Mouse (Mus musculus) adrenal gland, adult 18-20 months (tissue): Measurements from ENCODE around the gene Ptprn2. TPM values are rescaled to one million over a fixed set of nuclear protein-coding genes. Genes with fewer than 3 reads are reported as not detected.

Experiments
- DNase-seq, 2 experiments: peaks; one replicate each; pipeline ENCODE4 v3.0.0; 2021 to 2022; ENCODE audit warnings: low spot score in 2 of 2
- total RNA-seq, 2 experiments: library from RNA; stranded (reverse); gene quantifications; 1 replicate in 1 of 2; 2 replicates in 1 of 2; pipeline ENCODE4 v1.2.3; 2021

The Ptprn2 gene
- total RNA-seq, 2 experiments from 2014 or later, result 19.0 to 21.7 TPM

DNA sequence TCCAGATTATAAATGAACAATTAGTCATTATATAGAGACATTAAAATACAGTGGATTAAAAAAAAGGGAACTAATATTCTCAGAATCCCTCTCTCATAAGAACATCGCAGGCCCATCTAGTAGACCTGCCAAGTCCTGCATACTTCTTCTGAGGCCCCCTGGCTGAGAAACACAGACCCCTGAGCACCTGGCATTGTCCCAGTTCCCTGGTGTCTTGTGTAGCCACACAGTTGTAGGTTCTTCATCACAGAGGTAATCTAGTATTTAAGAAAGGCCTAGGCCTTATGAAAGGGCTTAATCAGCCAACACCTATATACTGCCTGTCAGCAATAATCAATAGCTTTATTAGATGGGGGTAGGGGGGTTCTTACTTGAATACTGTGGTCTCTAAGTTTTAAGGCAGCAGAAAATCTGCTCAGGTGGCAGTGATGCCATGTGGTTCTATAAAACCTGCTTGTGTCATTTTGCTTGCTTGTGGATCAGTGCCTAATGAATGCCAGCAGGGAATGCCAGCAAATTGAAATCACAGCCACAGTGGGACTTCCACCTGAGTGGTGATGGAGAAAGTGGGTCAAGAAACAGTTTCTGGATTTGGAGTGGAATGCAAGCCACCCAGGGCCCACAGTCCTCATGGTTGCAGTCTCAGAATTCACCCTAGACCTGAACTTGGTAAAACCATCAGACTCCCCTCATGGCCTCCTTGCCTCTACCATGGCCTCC is 388.5 kb downstream of the Ptprn2 start:
- DNase-seq, result no peak

DNA sequence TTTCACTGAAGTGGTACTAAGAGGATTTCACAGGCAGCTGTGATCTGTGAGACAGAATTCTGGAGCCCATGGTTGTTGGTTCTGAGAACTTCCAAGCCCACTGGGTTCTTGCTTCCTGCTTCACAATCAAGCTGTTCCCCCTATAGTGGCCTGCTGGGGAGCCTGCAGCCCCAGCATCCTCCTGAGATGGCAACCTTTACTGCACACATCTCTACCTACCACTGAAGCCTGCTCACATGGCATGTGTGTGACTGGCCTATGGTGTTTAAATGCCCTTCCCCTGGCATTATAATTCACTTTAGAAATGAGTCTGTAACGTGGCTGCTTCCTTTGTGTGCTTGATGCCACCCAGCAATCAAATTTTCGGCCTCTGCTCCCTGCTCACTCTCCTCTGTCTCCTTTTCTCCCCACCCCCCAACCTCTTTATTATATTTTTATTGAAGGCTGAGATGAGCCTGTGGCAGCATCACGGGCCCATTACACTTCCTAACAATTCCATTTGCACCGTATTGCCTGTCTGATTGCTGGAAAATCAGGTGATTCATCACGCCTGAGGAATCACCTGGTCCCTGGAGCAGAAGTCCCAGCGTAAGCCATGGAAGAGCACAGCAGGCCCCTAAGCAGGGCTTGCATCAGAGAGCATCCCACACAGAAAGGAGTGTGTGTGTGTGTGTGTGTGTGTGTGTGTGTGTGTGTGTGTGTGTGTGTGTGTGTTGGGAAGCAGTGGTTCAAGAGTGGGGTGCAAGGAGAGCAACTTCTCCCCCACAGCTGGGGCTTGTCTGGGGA is 402.2 kb downstream of the Ptprn2 start:
- DNase-seq, result no peak

DNA sequence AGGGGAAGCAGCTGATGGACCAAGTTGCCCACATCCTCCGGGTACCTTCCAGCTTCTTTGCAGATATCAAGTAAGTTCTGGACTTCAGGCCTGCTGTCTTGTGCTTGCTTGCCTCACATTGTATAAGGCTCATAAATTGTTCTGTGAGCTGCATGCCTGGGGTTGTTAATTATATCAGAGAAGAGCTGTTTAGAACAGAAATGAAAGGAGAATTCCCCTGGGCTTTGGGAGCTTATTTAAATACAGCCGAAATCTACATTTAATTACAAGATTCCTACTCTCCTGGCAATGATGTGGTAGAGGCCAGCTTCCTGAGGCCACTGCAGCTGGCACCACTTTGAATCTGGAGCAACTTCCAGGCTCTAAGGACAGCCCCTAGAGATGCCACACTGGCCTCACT is 403.3 kb downstream of the Ptprn2 start:
- DNase-seq, result no peak

DNA sequence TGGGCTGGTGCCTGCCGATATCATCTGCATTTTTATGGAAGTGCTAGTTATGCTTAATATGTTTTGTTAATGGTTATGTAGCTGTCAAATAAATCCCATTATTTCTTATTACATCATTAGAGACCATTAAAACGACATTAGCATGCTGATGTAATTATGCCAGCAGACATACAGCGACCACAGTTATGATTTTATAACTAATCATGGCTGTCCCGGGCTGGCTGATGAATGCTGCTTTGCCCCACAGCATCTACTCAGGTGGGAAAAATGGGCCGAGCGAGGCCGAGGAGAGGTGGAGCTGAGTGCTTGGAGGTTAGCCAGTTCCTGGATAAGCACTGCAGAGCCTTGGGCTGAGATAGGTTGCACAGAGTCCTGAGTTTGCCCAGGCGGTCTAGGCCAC is 407.1 kb downstream of the Ptprn2 start:
- no peak for DNase-seq

DNA sequence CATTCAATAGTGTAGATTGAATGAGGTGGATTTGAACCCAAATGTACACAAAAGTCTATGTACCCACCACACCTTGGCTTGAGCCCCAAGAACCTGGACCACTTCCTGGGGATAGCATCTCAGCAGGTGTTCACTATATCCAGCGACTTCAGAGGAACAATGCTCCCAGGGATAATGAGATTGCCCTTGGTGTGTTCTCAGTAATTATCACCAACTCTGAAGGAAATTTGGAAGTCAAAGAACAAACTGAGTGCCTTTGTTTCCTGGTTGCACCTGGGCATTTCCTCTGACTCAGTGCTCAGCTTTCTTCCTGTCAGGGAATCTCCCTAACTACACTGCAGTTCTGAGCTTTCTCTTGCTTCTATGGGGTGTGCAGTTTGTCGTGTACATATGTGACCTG is 411.1 kb downstream of the Ptprn2 start:
- DNase-seq, result no peak

DNA sequence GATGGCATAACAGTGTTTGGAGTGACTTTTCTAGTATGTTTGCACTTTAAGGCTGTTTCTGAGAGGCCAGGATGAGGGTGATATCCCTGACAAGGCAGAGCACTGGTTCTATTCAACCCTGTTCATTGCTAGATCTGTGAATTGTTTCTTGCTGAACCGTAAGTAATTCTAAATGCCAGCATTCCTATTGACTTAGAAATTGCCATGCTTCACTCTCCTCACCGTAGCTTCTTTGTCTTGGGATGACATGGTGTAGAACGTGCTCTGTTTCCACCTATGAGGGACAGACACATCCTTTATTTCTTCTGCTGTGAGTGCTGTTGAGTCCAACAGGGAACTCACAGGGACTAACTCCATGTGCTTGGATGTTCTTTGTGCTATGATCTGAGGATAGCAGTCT is 416.3 kb downstream of the Ptprn2 start:
- DNase-seq, result no peak

DNA sequence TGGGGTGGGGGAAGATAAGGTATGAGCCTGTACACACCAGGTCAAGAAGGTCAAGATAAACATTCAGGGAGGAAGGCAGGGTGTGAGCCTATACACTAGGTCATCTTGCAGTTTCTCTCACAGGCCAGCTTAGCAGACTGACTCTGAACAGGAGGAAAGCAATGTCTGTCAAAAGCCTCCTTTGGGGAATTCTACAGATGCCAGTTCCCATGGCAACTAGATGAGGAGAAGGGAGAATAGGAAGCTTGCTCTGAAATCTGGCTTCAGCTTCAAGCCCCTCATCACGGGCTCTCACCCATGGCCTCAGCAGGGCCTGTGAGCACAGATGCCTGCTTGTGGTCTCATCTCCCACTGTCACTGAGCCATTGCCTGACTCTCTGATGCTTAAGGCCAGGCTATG is 421.9 kb downstream of the Ptprn2 start:
- DNase-seq, result no peak

DNA sequence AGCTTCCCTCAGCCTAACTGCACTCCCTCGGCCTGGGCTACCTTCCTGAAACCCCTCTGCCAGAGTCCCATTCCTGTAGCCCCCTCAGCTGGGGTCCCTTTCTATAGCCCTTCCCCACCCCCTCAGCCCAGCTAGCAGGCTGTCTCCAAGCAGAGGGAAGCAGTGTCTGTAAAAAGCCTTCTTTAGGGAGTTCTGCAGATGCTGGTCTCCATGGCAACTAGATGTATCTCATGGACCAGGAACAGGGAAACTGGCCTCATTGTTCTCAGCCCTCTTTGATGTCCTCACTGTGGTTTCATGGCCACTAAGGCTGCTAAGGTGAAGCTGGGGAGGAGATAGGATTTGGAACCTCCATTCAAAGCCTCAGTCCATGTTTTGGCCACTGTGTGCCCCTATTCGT is 423.1 kb downstream of the Ptprn2 start:
- no peak for DNase-seq

DNA sequence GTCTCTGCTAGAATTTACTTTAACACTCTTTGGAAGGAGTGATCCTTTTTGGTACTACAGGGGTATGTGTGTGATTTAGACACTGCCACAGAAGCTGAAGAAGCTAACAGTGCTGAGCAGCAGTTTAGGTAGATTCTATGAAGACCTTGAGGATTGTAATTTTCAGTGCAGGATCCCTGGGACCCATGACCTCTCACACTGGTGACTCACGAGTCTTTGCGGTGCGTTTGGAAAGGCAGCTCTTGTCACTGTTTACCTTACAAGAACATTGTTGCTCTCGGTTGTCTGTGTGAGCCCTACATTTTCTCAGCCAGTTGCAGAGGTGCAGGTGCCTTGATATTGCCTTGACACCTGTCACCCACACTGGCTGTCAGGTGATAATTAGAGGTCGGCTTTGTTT is 431.3 kb downstream of the Ptprn2 start:
- DNase-seq, result no peak

DNA sequence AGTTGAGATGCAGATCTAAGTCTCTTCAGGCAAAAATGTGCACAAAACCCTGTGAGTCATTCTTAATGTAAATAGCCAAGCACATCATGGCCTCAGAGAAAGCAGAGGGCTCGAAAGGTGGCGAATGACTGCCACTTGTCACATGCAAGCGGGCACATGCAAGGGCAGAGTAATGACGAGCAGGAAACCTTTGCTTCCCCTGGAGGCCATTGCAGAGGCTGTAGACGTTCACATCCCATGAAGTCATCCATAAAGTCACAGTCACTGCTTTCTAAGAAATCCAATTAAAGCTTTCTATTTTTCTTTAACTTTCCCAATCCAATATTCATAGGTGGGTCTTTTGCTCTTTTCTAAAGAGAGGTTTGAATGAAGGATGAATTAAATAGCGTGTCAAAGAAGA is 433.7 kb downstream of the Ptprn2 start:
- DNase-seq, result no peak

DNA sequence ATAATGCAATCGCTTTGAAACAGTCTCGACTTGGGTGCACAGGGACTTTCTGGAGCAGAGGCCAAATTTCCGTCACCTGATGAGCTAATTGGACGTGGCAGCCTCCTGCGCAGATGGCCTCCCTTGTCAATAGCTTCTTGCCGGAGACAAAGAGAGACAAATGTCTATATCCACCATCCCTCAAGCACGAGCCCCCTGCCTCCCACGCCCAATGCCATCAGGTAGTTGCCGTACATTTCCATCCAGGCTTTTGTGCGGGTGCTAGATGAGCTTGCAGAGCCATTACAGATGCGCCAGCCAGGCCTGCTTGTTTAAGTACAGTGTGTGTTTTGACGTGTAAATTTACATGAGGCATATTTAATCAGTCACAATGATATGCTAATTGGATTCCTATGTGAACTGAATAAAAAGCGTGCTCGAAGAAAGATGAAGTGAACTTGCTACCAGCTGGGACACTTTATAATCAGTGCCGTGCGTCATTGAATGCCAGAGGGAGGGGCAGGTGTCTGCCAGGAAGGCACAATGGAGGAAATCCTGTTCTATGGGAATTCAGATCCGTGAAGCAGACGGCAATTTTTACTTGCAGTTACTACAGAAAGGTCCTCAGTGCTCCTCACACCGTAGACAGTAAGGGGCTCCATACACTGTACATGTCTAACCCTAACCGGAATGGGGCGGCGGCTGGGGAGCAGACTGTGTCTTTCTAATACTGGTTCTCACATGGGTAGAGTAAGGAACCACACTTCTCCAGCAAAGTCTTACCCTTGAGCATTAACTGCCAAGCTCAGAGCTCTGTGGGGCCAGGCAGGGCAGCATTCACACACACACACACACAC is 434.4 kb downstream of the Ptprn2 start:
- DNase-seq, result no peak

DNA sequence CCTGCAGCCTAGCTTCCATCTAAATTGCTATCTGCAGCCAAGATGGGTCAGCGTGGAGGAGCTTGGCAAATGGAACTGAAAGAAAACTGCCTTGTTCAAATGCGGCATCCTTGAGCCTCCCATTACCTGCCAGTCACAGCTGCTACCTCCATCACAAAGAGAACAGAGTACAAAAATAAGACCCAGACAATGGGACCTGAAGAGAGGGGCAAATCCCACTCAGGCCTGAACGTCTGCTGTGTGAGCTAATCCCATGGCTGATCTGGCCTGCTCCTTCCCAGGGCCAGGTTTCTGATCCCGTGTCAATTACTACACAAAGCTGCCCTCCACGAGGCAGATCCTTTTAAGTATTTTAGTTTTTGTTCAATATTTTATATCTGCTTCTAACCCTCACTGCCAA is 441.6 kb downstream of the Ptprn2 start:
- no peak for DNase-seq

DNA sequence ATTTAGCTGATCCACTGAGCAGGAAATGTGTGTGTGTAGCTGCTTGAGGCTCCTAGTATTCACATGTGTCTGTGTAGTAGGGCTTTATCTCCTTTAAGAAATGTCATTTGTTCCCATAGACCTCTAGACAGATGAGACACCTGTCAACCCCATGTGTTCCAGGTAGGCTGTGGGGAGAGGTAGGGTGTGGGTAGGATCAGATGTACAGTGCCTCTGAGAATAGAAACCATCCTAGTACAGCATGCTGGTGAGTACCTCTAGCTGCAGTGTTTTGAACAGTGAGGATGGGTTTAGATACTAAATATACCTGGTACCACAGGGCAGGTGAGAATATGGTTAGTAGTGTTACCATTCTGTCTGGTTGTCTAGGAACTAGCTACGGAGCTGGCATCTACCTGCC is 442.0 kb downstream of the Ptprn2 start:
- DNase-seq, result no peak

DNA sequence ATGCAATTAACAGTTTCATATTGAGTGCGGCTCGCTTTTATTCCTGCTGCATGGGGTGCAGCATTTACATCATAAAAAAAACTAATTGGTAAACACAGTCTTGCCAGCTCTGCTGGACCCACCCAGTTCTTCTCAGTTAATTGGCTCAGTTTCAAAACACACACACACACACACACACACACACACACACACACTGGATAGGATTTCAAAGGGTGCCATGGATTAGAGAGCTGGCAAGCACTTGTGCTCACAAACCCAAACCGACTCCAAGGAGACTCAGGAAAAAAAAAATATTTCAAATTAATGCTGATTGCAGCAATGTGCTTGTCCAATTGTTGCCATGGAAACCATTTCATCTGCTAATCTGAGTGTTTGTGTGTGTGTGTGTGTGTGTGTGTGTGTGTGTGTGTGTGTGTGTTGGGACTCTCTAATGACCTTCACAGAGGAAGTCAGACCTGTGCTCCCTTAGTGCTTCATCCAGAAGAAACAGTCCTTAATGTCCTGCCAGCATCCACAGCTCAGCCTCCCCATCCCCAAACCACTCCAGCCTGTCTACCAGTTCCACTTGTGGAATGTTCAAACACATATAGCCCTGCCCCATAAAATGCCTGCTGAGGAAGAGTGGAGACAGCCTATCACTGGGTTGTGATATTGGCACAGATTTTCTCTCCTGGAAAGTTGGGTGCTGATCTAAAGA is 452.8 kb downstream of the Ptprn2 start:
- DNase-seq, result no peak

DNA sequence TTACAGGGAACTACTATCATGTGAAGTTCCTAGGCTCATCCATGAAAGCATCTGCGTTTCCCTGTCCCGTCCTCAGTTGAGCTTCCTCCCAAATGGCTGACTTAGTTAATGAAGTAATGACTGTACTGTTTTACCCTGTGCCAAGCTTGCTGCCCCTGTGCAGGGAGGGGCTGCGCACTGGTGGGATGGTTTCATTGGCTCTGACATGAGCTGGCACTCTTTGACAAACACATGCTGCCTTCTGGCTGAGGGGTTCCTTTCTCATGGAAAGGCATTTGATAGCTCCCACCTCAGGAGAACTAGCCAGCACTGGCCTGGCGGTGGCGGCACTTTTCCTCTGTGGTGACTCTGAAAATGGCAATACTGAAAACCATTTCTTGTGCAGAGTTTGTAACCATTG is 458.4 kb downstream of the Ptprn2 start:
- no peak for DNase-seq

DNA sequence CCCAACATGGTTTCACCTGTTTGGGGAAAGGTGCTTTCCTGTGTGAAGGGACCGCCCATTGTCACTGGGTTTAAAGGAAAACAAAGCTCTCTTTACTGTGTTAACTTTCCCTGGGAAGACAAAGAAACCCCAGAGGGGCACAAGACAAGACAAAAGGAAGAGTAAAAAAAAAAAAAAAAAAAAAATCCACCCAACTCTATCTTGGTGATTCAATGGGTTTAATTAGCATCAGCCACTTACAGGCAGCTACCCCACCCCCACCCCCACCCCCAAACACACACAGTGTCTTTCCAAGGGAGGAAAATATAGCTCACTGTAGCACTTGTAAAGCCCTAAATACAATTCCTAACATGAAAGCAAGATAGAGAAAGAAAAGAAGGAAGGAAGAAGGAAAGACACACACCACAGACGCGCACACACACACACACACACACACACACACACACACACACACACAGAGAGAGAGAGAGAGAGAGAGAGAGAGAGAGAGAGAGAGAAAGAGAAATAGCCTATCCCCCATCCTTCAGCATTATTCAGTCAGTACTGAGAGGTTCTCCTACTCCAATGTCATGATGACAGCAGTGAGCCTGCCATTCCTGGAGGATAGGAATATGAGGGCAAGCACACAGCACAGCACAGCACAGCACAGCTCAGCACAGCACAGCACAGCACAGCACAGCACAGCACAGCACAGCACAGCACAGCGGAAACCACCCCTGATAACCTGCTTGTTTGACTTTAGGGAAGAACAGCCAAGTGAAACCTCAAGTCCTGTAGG is 462.8 kb downstream of the Ptprn2 start:
- no peak for DNase-seq

DNA sequence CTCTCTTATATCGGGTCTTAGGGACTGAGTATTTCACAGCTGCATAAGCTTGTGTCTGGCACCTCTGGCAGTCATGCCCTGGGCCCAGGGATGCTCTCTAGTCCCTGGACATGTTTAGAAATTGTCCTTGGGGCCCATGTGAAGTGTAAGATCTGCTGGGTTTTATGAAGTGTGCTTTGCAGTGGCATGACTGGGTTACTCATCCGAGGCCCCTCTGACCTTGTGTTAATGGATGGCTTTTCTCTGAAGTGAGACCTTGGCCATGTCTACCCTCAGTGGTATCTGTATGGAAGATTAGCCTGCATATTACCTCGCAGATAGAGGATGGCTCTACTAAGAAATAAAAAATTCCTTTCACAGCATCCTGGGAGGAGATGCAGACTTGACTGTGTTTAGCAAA is 464.2 kb downstream of the Ptprn2 start:
- DNase-seq, result peak in 1 of 2 experiments; percentile 10

DNA sequence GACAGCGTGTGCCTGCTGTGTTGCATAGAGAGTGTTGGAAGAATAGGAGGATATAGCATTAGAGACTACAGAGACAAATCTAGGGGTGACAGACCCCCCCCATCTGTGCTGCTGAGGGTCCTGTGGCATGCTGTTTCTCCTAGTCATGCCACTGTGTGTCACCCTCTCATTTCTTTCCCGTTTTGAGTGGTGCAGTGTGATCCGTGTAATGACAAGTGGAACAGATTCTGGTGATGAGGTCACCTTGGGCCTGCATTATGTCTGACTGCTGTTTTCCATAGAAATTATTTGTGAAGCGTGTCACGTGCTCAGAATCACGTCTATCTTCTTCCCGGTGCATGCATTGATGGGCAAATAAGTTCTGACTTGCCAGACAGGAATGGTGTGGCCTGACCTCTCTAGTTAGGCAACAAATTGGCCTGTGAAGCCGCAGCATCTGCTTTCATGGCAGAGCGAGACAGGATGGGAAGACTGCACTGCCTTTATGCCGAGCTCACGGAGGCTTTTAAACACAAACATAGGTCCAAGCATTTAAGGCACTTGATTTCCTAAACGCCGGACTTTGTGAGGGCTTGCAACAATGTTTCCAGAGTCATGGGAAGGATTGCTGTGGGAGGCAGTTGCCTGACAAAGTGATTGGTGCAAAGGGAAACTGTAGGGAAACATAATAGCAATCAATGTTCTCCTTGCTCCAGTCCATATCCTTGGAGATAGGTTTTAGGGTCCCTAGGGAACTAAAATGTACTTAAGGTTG is 467.1 kb downstream of the Ptprn2 start:
- no peak for DNase-seq

DNA sequence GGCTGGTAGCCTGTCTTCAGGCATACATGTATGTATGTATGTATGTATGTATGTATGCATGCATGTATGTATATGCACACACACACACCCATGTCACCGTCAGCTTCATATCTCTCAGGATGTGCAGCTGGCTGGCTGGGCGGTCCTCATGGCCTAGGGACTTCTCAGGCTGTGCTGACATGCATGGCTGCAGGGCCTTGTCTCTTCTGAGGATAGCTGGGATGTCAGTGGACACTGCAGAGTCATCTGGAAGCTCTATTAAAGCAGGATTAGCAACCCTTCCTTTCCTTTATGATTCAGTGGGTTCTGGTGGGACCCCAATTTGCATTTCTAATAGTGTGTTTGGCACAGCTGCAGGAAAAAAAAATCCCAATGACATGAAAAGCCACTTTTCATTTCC is 473.6 kb downstream of the Ptprn2 start:
- DNase-seq, result no peak

DNA sequence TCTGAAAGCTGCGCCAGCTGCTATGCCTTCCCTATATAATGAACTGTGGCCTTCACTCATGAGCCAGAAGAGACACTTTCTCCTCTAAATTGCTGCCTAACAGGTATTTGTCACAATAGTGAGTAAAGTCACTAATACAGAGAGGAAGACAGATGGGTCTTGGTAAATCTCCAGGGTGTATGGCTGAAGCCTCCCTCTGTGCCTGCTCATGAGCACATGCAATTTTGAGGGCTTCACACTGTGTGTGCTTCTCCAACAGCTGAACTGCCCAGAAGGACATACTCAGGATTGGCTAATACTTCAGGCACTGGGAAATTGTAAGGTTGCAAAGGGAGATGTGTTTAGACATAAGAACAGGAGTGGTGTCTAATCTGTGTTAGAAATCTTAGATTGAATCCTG is 478.4 kb downstream of the Ptprn2 start:
- no peak for DNase-seq
